ENCODE assay signal across 8 mouse cellular contexts in genomic region chr11:101081659-101082058, GRCm38 (mm10). TPM values are rescaled to one million over a fixed set of nuclear protein-coding genes. Genes with fewer than 3 reads are reported as not detected.
DNase-seq lines count a peak whose midpoint lies in the region; ATAC-seq lines count a peak whose summit lies in the region.

No protein-coding gene starts in this region.

- ATAC-seq in heart, embryonic 15.5 days (replicated peaks; ENCODE audit: insufficient number of reproducible peaks, insufficient read depth, low FRiP score, low read depth): no peak
- ATAC-seq in hindbrain, embryonic 15.5 days (ENCODE audit: low FRiP score, low read depth): no peak
- no peak for ATAC-seq in midbrain, embryonic 13.5 days

- H3K4me1 ChIP-seq in heart, embryonic 15.5 days (replicated peaks): peaks cover 37% of the 10 kb centered on the region
- H3K4me1 ChIP-seq in hindbrain, embryonic 15.5 days (replicated peaks): peaks cover 44% of the 10 kb centered on the region
- H3K4me1 ChIP-seq in midbrain, embryonic 13.5 days (replicated peaks): peaks cover 41% of the 10 kb centered on the region

- H3K9me3 ChIP-seq in heart, embryonic 15.5 days (replicated peaks): no peaks in the 10 kb centered on the region
- H3K9me3 ChIP-seq in hindbrain, embryonic 15.5 days: no peaks in the 10 kb centered on the region
- no peaks in the 10 kb centered on the region for H3K9me3 ChIP-seq in midbrain, embryonic 13.5 days

- peak overlapping the region; percentile 90 for H3K27ac ChIP-seq in heart, embryonic 15.5 days
- H3K27ac ChIP-seq in hindbrain, embryonic 15.5 days (replicated peaks): peak overlapping the region; percentile 92
- H3K27ac ChIP-seq in midbrain, embryonic 13.5 days: peak overlapping the region; percentile 90

- WGBS in heart, embryonic 15.5 days: 8% methylated on average over 10 of the region's 10 CpGs
- whole genome bisulfite sequencing in hindbrain, embryonic 15.5 days: 4% methylated on average over 10 of the region's 10 CpGs
- 6% methylated on average over 10 of the region's 10 CpGs for WGBS in midbrain, embryonic 13.5 days

- peak overlapping the region; percentile 71 for H3K4me3 ChIP-seq in heart, embryonic 15.5 days
- peak overlapping the region; percentile 62 for H3K4me3 ChIP-seq in hindbrain, embryonic 15.5 days
- peak overlapping the region; percentile 87 for H3K4me3 ChIP-seq in midbrain, embryonic 13.5 days (replicated peaks)

- peak overlapping the region; percentile 51 for H3K9ac ChIP-seq in heart, embryonic 15.5 days
- H3K9ac ChIP-seq in hindbrain, embryonic 15.5 days: peak overlapping the region; percentile 39
- H3K9ac ChIP-seq in midbrain, embryonic 13.5 days (replicated peaks): peak overlapping the region; percentile 93

- peak overlapping the region; percentile 93 for H3K4me2 ChIP-seq in heart, embryonic 15.5 days
- peak overlapping the region; percentile 97 for H3K4me2 ChIP-seq in hindbrain, embryonic 15.5 days
- H3K4me2 ChIP-seq in midbrain, embryonic 13.5 days (replicated peaks): peak overlapping the region; percentile 93

- no peak for DNase-seq in heart, adult 9 months (ENCODE audit: low spot score in 2 of 2)
- peak; percentile 59 for DNase-seq in NIH3T3 (ENCODE audit: low read depth)
- DNase-seq in retina, postnatal 1 day: no peak
- DNase-seq in T-cell, adult 2 months (ENCODE audit: low spot score): no peak
- DNase-seq in layer of hippocampus, postnatal 10 days (ENCODE audit: low spot score in 2 of 2): no peak

- H3K36me3 ChIP-seq in heart, embryonic 15.5 days: peaks cover 8% of the 10 kb centered on the region; the same call in 1 of the 2 replicates
- no peaks in the 10 kb centered on the region for H3K36me3 ChIP-seq in hindbrain, embryonic 15.5 days
- peaks cover 19% of the 10 kb centered on the region; the same call in 1 of the 2 replicates for H3K36me3 ChIP-seq in midbrain, embryonic 13.5 days

- H3K27me3 ChIP-seq in heart, embryonic 15.5 days: peaks cover 46% of the 10 kb centered on the region
- peaks cover 43% of the 10 kb centered on the region for H3K27me3 ChIP-seq in hindbrain, embryonic 15.5 days
- peaks cover 48% of the 10 kb centered on the region for H3K27me3 ChIP-seq in midbrain, embryonic 13.5 days

RNA-seq across cellular contexts. Expression of gene Coasy, which starts 0.7 kb away (rescaled TPM):
- 26.6 and 29.0 TPM in 2 replicates for polyA plus RNA-seq in heart, embryonic 15.5 days (2015; fragmentation: Nextera tagmentation; extraction: Ambion mirVana)
- 40.6 and 42.4 TPM in 2 replicates for polyA plus RNA-seq in hindbrain, embryonic 15.5 days (2015; fragmentation: Nextera tagmentation; extraction: Ambion mirVana)
- 47.1 and 52.8 TPM in 2 replicates for polyA plus RNA-seq in midbrain, embryonic 13.5 days (2015; fragmentation: Nextera tagmentation; extraction: Ambion mirVana)
- 10 to 100 TPM; 32.9 to 37.7 TPM for total RNA-seq in layer of hippocampus, postnatal 10 days (2021)

RNA-seq across cellular contexts. Expression of gene Hsd17b1, which starts 3.4 kb away (rescaled TPM):
- polyA plus RNA-seq in heart, embryonic 15.5 days (2015; fragmentation: Nextera tagmentation; extraction: Ambion mirVana): not detected in 2 replicates
- 0.47 and 0.48 TPM in 2 replicates for polyA plus RNA-seq in hindbrain, embryonic 15.5 days (2015; fragmentation: Nextera tagmentation; extraction: Ambion mirVana)
- polyA plus RNA-seq in midbrain, embryonic 13.5 days (2015; fragmentation: Nextera tagmentation; extraction: Ambion mirVana): 0.24 TPM in 1 of 2 replicates, not detected in the other
- under 1 TPM; 0.33 to 0.37 TPM for total RNA-seq in layer of hippocampus, postnatal 10 days (2021)

RNA-seq across cellular contexts. Expression of gene Mlx, which starts 5.4 kb away (rescaled TPM):
- polyA plus RNA-seq in heart, embryonic 15.5 days (2015; fragmentation: Nextera tagmentation; extraction: Ambion mirVana): 34.5 and 38.8 TPM in 2 replicates
- polyA plus RNA-seq in hindbrain, embryonic 15.5 days (2015; fragmentation: Nextera tagmentation; extraction: Ambion mirVana): 85.1 and 90.0 TPM in 2 replicates
- polyA plus RNA-seq in midbrain, embryonic 13.5 days (2015; fragmentation: Nextera tagmentation; extraction: Ambion mirVana): 85.9 and 90.9 TPM in 2 replicates
- 10 to 100 TPM; 39.2 to 50.3 TPM for total RNA-seq in layer of hippocampus, postnatal 10 days (2021)

RNA-seq across cellular contexts. Expression of gene Naglu, which starts 11.8 kb away (rescaled TPM):
- 11.6 and 16.3 TPM in 2 replicates for polyA plus RNA-seq in heart, embryonic 15.5 days (2015; fragmentation: Nextera tagmentation; extraction: Ambion mirVana)
- polyA plus RNA-seq in hindbrain, embryonic 15.5 days (2015; fragmentation: Nextera tagmentation; extraction: Ambion mirVana): 13.0 and 15.5 TPM in 2 replicates
- 9.7 and 9.9 TPM in 2 replicates for polyA plus RNA-seq in midbrain, embryonic 13.5 days (2015; fragmentation: Nextera tagmentation; extraction: Ambion mirVana)
- 1 to 10 TPM; 8.6 to 9.9 TPM for total RNA-seq in layer of hippocampus, postnatal 10 days (2021)

RNA-seq across cellular contexts. Expression of gene Psmc3ip, which starts 13.6 kb away (rescaled TPM):
- 16.6 and 20.0 TPM in 2 replicates for polyA plus RNA-seq in heart, embryonic 15.5 days (2015; fragmentation: Nextera tagmentation; extraction: Ambion mirVana)
- 21.3 and 22.5 TPM in 2 replicates for polyA plus RNA-seq in hindbrain, embryonic 15.5 days (2015; fragmentation: Nextera tagmentation; extraction: Ambion mirVana)
- polyA plus RNA-seq in midbrain, embryonic 13.5 days (2015; fragmentation: Nextera tagmentation; extraction: Ambion mirVana): 27.9 and 30.8 TPM in 2 replicates
- 1 to 10 TPM; 5.8 to 7.0 TPM for total RNA-seq in layer of hippocampus, postnatal 10 days (2021)

Comparison
In these comparisons a context has a peak if more than half of its experiments do, and no peak if none do; other contexts are left out.
1. H3K9ac ChIP-seq: peak in every context shown above with its lines; median percentile 93 in midbrain, embryonic 13.5 days; 51 in heart, embryonic 15.5 days; 39 in hindbrain, embryonic 15.5 days.